Mouse (Mus musculus) bone marrow macrophage, adult 2 months (primary cell): ENCODE measurements around the gene Chrnb1.

Experiments
- CTCF ChIP-seq: IDR thresholded peaks from 2 replicates; pipeline ENCODE4 v1.5.1; 2012; ENCODE audit warnings: low read depth, mild to moderate bottlenecking, low read length, moderate library complexity
- POLR2A ChIP-seq: IDR thresholded peaks from 2 replicates; pipeline ENCODE4 v1.6.1; 2012; ENCODE audit warnings: mild to moderate bottlenecking, low read depth, low read length, borderline replicate concordance

- TF ChIP-seq POLR2A (no peak), CTCF (no peak)
These were observed 266 bp upstream of the Chrnb1 start for GRCm38 (mm10) chr11:69795983-69796435.
